Mouse (Mus musculus) B cell, adult (primary cell): Measurements from ENCODE around the gene Olfr606. TPM values are rescaled to one million over a fixed set of nuclear protein-coding genes. Genes with fewer than 3 reads are reported as not detected.

ENCODE experiments used
- total RNA-seq: library from RNA; stranded (reverse); gene quantifications from 4 replicates; pipeline ENCODE4 v1.2.4, GENCODE M21; 2023; ENCODE audit not compliant: inconsistent age

The Olfr606 gene
- total RNA-seq: not detected in 4 replicates

DNA sequence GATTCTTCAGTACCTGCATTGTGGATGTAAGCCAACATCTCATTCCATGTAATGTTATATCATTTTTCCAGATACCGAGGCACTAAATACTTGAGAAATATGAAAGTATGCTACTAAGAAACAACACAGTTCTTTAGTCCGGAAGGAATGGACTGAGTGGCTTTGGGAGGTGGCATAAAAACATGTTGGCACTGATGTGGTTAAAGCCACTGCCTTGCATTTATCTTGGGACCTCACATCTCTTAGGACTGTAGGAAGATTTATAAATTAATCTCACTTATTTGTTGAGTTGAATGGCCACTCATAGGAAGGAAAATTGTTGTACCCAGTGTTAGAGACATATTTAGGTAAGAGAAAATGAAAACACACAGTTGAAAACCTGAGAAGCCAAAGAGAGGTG, at the start of gene Olfr606:
Olfr606 (plus strand) TSS at position 301 of the 400 bp plus-strand sequence.

DNA sequence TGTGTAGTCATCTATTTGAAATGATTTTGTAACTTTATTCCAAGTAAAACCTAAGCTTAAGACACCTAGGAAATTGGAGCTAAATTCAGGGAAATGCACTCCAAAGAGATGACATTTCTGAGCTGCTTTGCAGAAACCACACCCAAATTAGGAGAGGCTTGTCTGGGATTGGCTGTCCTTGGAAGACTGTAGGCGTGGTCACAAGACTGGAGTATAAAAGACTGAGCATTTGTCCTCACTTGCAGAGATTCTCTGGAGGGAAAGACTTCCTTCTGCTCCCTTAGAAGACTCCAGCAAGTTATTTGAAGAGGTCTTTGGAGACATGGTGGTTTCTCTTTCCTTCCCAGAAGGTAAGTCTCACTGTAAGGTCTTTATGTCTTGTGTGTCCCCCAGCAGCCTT, 34.1 kb upstream of the Olfr606 start, which contains the start of gene Usp17lc:
Usp17lc (plus strand) TSS at position 301 of the 400 bp plus-strand sequence.

DNA sequence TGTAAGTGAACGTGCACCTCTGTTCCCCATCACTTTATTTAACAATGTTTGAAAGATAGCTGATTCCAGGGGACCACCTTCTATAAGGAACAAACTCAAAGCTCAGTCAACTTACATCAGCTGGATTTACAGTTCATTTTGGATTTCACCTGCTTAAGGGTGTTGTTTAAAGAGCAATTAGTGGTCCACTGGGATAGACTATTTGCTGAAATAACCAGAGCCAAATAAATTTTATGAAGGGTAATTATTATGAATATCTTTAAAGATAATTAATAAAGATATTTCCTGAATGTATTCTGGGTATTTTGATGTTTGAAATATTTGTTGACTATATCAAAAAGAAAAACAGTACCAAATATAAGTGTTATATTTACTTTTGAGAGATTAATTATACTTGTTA, 3.5 kb upstream of the Olfr606 start, which contains the start of gene Olfr605:
Olfr605 (minus strand) TSS at position 101 of the 400 bp plus-strand sequence.

DNA sequence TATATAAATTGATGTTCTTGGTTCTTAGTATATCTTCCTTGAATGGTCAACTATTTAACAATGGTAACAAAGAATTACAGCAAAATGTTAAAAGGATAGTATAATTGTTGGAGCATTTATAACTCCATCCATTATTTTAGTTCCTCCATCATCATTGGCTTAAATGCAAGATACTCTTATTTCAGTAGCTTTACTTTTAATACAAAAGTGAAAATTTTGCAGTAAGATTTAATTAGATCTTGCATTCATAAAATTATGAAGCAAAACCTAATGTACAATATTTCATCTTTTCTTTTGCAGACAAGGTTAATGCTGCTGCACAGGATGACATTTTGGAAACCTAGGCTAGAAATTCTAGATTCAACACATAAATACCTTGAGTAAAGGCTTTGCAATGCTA, 20.7 kb downstream of the Olfr606 start, which contains the start of gene Olfr608:
Olfr608 (plus strand) TSS at position 301 of the 400 bp plus-strand sequence.

DNA sequence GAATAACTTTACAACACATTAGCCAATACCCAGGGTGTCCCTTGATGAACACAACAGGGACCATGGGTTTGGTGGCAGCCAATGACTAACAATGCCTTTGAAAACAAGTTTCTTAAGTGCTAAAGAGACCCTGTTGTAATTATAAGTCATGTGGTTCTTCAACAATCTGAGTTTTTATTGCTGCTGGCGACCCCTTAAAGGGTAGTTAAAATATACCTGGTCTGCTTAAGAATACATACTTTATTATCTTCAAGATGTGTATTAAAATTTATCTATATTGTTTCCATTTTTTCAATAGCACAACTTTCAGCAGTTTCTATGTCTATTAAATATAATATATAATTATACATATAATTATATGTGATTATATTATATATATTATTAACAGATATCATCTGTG, 49.1 kb downstream of the Olfr606 start, which contains the start of gene Olfr609:
Olfr609 (minus strand) TSS at position 101 of the 400 bp plus-strand sequence.

Other genes starting within 250 kb of the Olfr606 start
- not detected in 4 replicates for gene Olfr593, start 237.2 kb upstream of the Olfr606 start, total RNA-seq
- not detected in 4 replicates for gene Olfr594, start 232.1 kb upstream of the Olfr606 start, total RNA-seq
- not detected in 4 replicates for gene Usp17ld, start 196.5 kb upstream of the Olfr606 start, total RNA-seq
- not detected in 4 replicates for gene Olfr596, start 143.4 kb upstream of the Olfr606 start, total RNA-seq
- gene Olfr597, start 132.7 kb upstream of the Olfr606 start, total RNA-seq: not detected in 4 replicates
- not detected in 4 replicates for gene Olfr598, start 125.5 kb upstream of the Olfr606 start, total RNA-seq
- not detected in 4 replicates for gene Olfr599, start 113.1 kb upstream of the Olfr606 start, total RNA-seq
- not detected in 4 replicates for gene Olfr600, start 99.4 kb upstream of the Olfr606 start, total RNA-seq
- not detected in 4 replicates for gene Olfr601, start 86.4 kb upstream of the Olfr606 start, total RNA-seq
- gene Olfr603, start 62.9 kb upstream of the Olfr606 start, total RNA-seq: not detected in 4 replicates
- not detected in 4 replicates for gene Usp17lc, start 34.0 kb upstream of the Olfr606 start, total RNA-seq
- not detected in 4 replicates for gene Olfr605, start 3.6 kb upstream of the Olfr606 start, total RNA-seq
- gene Olfr607, start 15.1 kb downstream of the Olfr606 start, total RNA-seq: not detected in 4 replicates
- not detected in 4 replicates for gene Olfr608, start 20.8 kb downstream of the Olfr606 start, total RNA-seq
- not detected in 4 replicates for gene Olfr609, start 49.0 kb downstream of the Olfr606 start, total RNA-seq
- not detected in 4 replicates for gene Olfr610, start 63.1 kb downstream of the Olfr606 start, total RNA-seq
- not detected in 4 replicates for gene Olfr611, start 71.8 kb downstream of the Olfr606 start, total RNA-seq
- not detected in 4 replicates for gene Olfr612, start 93.7 kb downstream of the Olfr606 start, total RNA-seq
- not detected in 4 replicates for gene Olfr613, start 99.0 kb downstream of the Olfr606 start, total RNA-seq
- gene Olfr615, start 107.0 kb downstream of the Olfr606 start, total RNA-seq: not detected in 4 replicates
- not detected in 4 replicates for gene Olfr616, start 120.1 kb downstream of the Olfr606 start, total RNA-seq
- not detected in 4 replicates for gene Olfr617, start 124.0 kb downstream of the Olfr606 start, total RNA-seq
- not detected in 4 replicates for gene Olfr618, start 141.1 kb downstream of the Olfr606 start, total RNA-seq
- gene Olfr619, start 151.5 kb downstream of the Olfr606 start, total RNA-seq: not detected in 4 replicates
- not detected in 4 replicates for gene Olfr620, start 163.5 kb downstream of the Olfr606 start, total RNA-seq
- gene Olfr622, start 193.7 kb downstream of the Olfr606 start, total RNA-seq: not detected in 4 replicates
- not detected in 4 replicates for gene Olfr623, start 214.7 kb downstream of the Olfr606 start, total RNA-seq
- not detected in 4 replicates for gene Olfr624, start 222.1 kb downstream of the Olfr606 start, total RNA-seq
- gene Olfr625-ps1, start 233.7 kb downstream of the Olfr606 start, total RNA-seq: not detected in 4 replicates